Mouse (Mus musculus) megakaryocyte, embryonic 14.5 days (primary cell): ENCODE data around the gene Ankrd50.

Source experiments
- FLI1 ChIP-seq: IDR thresholded peaks from 2 replicates; pipeline ENCODE4 v1.6.1; 2012; ENCODE audit warnings: low read length, inconsistent platforms, mixed read lengths
- GATA1 ChIP-seq: IDR thresholded peaks from 3 replicates; pipeline ENCODE4 v1.6.1; 2012; ENCODE audit warnings: mixed read lengths, low read length, inconsistent platforms, borderline replicate concordance

DNA sequence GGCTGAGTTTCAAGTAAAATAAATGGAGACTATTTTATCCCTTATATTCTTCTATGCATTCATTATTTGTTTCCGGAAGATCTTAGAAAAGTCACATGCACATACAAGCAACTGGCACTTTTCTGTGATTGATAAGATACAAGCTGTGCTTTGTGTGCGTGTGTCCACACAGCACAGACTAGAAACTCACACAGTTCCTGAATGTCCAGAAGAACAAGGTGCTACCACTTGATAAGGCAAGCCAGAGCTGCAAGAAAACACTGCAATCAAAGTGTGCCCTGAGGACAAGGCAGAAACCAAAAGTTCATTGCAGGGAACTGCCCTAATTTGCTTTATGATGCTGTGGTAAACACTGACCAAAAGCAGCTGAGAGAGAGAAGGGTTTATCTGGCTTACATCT lies 6.1 kb upstream of the Ankrd50 start:
- TF ChIP-seq GATA1 (no peak), FLI1 (no peak)
